Mouse (Mus musculus) heart, embryonic 14.5 days (tissue): ENCODE data around the gene Fbl. TPM values are rescaled to one million over a fixed set of nuclear protein-coding genes. Genes with fewer than 3 reads are reported as not detected.

Experiments used
- polyA plus RNA-seq: library from polyadenylated mRNA; unstranded; fragments of >200 nt; fragmentation: Nextera tagmentation; extraction: Ambion mirVana; gene quantifications from 2 replicates; pipeline ENCODE4 v1.2.1, GENCODE M21; 2014

The Fbl gene
- polyA plus RNA-seq, 1 experiment from 2014 or later = 23.1 TPM

Other genes starting within 250 kb of the Fbl start
- gene Zfp974, start 240.2 kb upstream of the Fbl start, polyA plus RNA-seq = 8.3 and 9.5 TPM in 2 replicates
- 13.1 and 13.2 TPM in 2 replicates for gene Zfp780b, start 190.5 kb upstream of the Fbl start, polyA plus RNA-seq
- 1.9 and 2.2 TPM in 2 replicates for gene Zfp850, start 155.6 kb upstream of the Fbl start, polyA plus RNA-seq
- gene Psmc4, start 119.6 kb upstream of the Fbl start, polyA plus RNA-seq = 212 and 221 TPM in 2 replicates
- gene Fcgbp, start 98.5 kb upstream of the Fbl start, polyA plus RNA-seq = not detected in 2 replicates
- gene 9530053A07Rik, start 40.2 kb upstream of the Fbl start, polyA plus RNA-seq = 0.03 TPM in 1 of 2 replicates, not detected in the other
- gene Dyrk1b, start 9.8 kb downstream of the Fbl start, polyA plus RNA-seq = 10.7 and 11.7 TPM in 2 replicates
- 8.4 and 10.3 TPM in 2 replicates for gene Eid2, start 98.2 kb downstream of the Fbl start, polyA plus RNA-seq
- gene Eid2b, start 108.0 kb downstream of the Fbl start, polyA plus RNA-seq = 6.7 and 8.4 TPM in 2 replicates
- gene Selenov, start 121.5 kb downstream of the Fbl start, polyA plus RNA-seq = not detected in 2 replicates
- gene Dll3, start 132.5 kb downstream of the Fbl start, polyA plus RNA-seq = 0.14 TPM in 1 of 2 replicates, not detected in the other
- gene Timm50, start 142.4 kb downstream of the Fbl start, polyA plus RNA-seq = 119 and 131 TPM in 2 replicates
- 47.9 and 48.0 TPM in 2 replicates for gene Supt5, start 169.0 kb downstream of the Fbl start, polyA plus RNA-seq
- 731 and 789 TPM in 2 replicates for gene Rps16, start 180.9 kb downstream of the Fbl start, polyA plus RNA-seq
- gene Plekhg2, start 202.9 kb downstream of the Fbl start, polyA plus RNA-seq = 32.9 and 35.6 TPM in 2 replicates
- 10.1 and 12.2 TPM in 2 replicates for gene Zfp36, start 210.5 kb downstream of the Fbl start, polyA plus RNA-seq
- 50.9 and 57.7 TPM in 2 replicates for gene Med29, start 223.0 kb downstream of the Fbl start, polyA plus RNA-seq
- gene Paf1, start 223.2 kb downstream of the Fbl start, polyA plus RNA-seq = 61.9 and 62.5 TPM in 2 replicates